In the genomic region with DNA sequence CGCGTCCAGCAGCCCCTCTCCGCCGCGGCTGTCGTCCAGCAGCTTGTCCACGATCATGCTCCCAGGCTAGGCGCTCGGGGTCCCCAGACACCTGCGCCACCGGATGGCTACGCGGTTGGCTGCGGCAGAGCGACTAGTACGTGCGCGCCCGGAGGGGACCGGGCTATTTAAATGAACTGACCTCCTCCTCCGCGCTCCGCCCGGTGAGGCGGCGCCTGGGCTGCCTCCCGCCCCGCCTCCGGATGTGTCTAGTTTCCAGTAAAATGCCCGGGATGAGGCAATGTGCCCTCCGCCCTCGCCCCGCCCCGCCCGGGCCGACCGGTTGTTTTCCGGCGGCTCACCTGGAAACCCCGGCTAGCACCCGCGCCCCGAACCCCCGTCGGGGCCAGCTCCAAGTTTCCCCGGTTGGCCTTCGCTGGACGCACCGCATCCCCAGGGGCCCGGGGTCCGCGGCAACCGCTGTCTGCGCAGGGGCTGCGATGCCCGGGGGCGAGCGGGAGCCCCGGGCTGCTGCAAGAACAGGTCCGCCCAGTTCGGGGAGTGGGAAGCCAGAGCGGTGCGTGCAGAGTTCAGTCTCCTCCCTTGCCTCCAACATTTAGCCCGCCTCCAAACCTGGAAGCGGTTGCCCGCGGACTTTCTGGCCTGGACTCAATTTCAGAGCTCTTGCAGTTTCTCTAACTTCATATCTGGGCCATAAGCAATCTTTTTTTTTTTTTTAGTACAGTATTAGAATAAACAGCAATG, we compare ENCODE assay signal across 8 mouse cellular contexts. TPM values are rescaled to one million over a fixed set of nuclear protein-coding genes. Genes with fewer than 3 reads are reported as not detected.
DNase-seq lines count a peak whose midpoint lies in the region; ATAC-seq lines count a peak whose summit lies in the region.

No protein-coding gene starts in this region.

- peak; percentile 95 for DNase-seq in NIH3T3 (ENCODE audit: low read depth)
- peak; percentile 96 for DNase-seq in cerebellum, adult 9-11 months
- DNase-seq in frontal cortex, adult 2 months (ENCODE audit: extremely low spot score in 1 of 2, low spot score in 1 of 2), result peak; percentile 51 to 81
- DNase-seq in hindbrain, embryonic 11.5 days (ENCODE audit: low spot score), result peak; percentile 86
- peak; percentile 70 to 82 for DNase-seq in layer of hippocampus, postnatal 14 days (ENCODE audit: low spot score in 2 of 2)
- DNase-seq in lung, postnatal 14 days, result peak; percentile 94
- peak; percentile 94 for DNase-seq in ovary, postnatal 36 days (ENCODE audit: low spot score)
- peak; percentile 90 for DNase-seq in thymus, postnatal 25 days

- peak overlapping the region; percentile 73 for H3K4me3 ChIP-seq in hindbrain, embryonic 11.5 days (ENCODE audit: low read depth, low read length)

- peak overlapping the region; percentile 98 for H3K4me2 ChIP-seq in hindbrain, embryonic 11.5 days (replicated peaks; ENCODE audit: low read depth, low read length)

- under 1% methylated on average over 56 of the region's 67 CpGs for WGBS in hindbrain, embryonic 11.5 days

- peak overlapping the region; percentile 31; the same call in 1 of the 2 replicates for H3K27ac ChIP-seq in hindbrain, embryonic 11.5 days (ENCODE audit: low read depth, low read length)

- H3K27me3 ChIP-seq in hindbrain, embryonic 11.5 days (ENCODE audit: control insufficient read depth, insufficient read depth, low read length), result 0 out of 2 replicates have a peak, but pooled peaks cover 3% of the 10 kb centered on the region

- H3K9ac ChIP-seq in hindbrain, embryonic 11.5 days (ENCODE audit: low read depth, low read length), result peak overlapping the region; percentile 64

- no peaks in the 10 kb centered on the region for H3K36me3 ChIP-seq in hindbrain, embryonic 11.5 days (ENCODE audit: control insufficient read depth, insufficient read depth, low read length)

- H3K9me3 ChIP-seq in hindbrain, embryonic 11.5 days (ENCODE audit: control insufficient read depth, low read length), result no peaks in the 10 kb centered on the region

- peak; percentile 95 for ATAC-seq in hindbrain, embryonic 11.5 days (ENCODE audit: low FRiP score)

- H3K4me1 ChIP-seq in hindbrain, embryonic 11.5 days (replicated peaks; ENCODE audit: control insufficient read depth, insufficient read depth, low read length), result 0 out of 2 replicates have a peak, but pooled peaks cover 3% of the 10 kb centered on the region

RNA-seq across cellular contexts. Expression of a gene that starts 16.5 kb away (rescaled TPM):
- 5.1 and 5.4 TPM in 2 replicates for polyA plus RNA-seq in frontal cortex, adult 2 months (2012; rRNA removed)
- 1.5 and 1.6 TPM in 2 replicates for polyA plus RNA-seq in hindbrain, embryonic 11.5 days (2014; fragmentation: Nextera tagmentation; extraction: Ambion mirVana)
- total RNA-seq in layer of hippocampus, postnatal 14 days (2021), result 1 to 10 TPM; 4.9 to 5.1 TPM

Comparison
In these comparisons a context has a peak if more than half of its experiments do, and no peak if none do; other contexts are left out.
1. Peak in every context shown above with its lines: DNase-seq, ATAC-seq, H3K4me3 ChIP-seq and H3K27ac ChIP-seq.